In genomic region chr8:119557821-119558602, GRCm38 (mm10) we compare ENCODE assay signal across 8 mouse cellular contexts. TPM values are rescaled to one million over a fixed set of nuclear protein-coding genes. Genes with fewer than 3 reads are reported as not detected.
DNase-seq lines count a peak whose midpoint lies in the region; ATAC-seq and TF ChIP-seq lines count a peak whose summit lies in the region.

No protein-coding gene starts in this region.

- peak; percentile 84 for ATAC-seq in embryonic facial prominence, embryonic 11.5 days (replicated peaks; ENCODE audit: insufficient number of reproducible peaks, low FRiP score, low TSS enrichment, low read depth)
- ATAC-seq in hindbrain, embryonic 13.5 days (ENCODE audit: low FRiP score) = peak; percentile 94
- ATAC-seq in liver, embryonic 13.5 days (ENCODE audit: low read depth) = peak; percentile 90
- peak; percentile 93 for ATAC-seq in neural tube, embryonic 13.5 days (ENCODE audit: low read depth)

- no peaks in the 10 kb centered on the region for H3K27me3 ChIP-seq in embryonic facial prominence, embryonic 11.5 days (ENCODE audit: control insufficient read depth, insufficient read depth, low read length)
- no peaks in the 10 kb centered on the region for H3K27me3 ChIP-seq in hindbrain, embryonic 13.5 days
- no peaks in the 10 kb centered on the region for H3K27me3 ChIP-seq in liver, embryonic 13.5 days
- H3K27me3 ChIP-seq in neural tube, embryonic 13.5 days = no peaks in the 10 kb centered on the region

- peak overlapping the region; percentile 99 for H3K9ac ChIP-seq in ES-E14 (ENCODE audit: insufficient read depth, low read depth, low read length, poor library complexity, severe bottlenecking)
- H3K9ac ChIP-seq in embryonic facial prominence, embryonic 11.5 days (replicated peaks; ENCODE audit: low read length) = peak overlapping the region; percentile 88
- peak overlapping the region; percentile 87 for H3K9ac ChIP-seq in hindbrain, embryonic 13.5 days
- peak overlapping the region; percentile 87 for H3K9ac ChIP-seq in liver, embryonic 13.5 days
- H3K9ac ChIP-seq in neural tube, embryonic 13.5 days = peak overlapping the region; percentile 91

- peak; percentile 21 for DNase-seq in heart, adult 8-10 months (ENCODE audit: low spot score)
- DNase-seq in heart, postnatal 25 days (ENCODE audit: low spot score) = no peak
- no peak for DNase-seq in ES-E14 (ENCODE audit: low read depth, low spot score)
- DNase-seq in embryonic facial prominence, embryonic 11.5 days (ENCODE audit: low spot score) = peak; percentile 82
- no peak for DNase-seq in liver, embryonic 13.5 days
- no peak for DNase-seq in ovary, adult 18-20 months (ENCODE audit: low spot score)

- no peaks in the 10 kb centered on the region for H3K9me3 ChIP-seq in ES-E14 (ENCODE audit: control insufficient read depth, insufficient read depth, low read depth, low read length)
- no peaks in the 10 kb centered on the region for H3K9me3 ChIP-seq in embryonic facial prominence, embryonic 11.5 days (replicated peaks; ENCODE audit: control insufficient read depth, low read length)
- no peaks in the 10 kb centered on the region for H3K9me3 ChIP-seq in hindbrain, embryonic 13.5 days
- no peaks in the 10 kb centered on the region for H3K9me3 ChIP-seq in liver, embryonic 13.5 days (replicated peaks)
- no peaks in the 10 kb centered on the region for H3K9me3 ChIP-seq in neural tube, embryonic 13.5 days

- in situ Hi-C loops in ES-E14 (cut with MboI; ENCODE audit: low sequenced_read_pairs in 2 of 2, unreplicated experiment in 2 of 2) = no loop called here

- H3K36me3 ChIP-seq in ES-E14 (ENCODE audit: control insufficient read depth, insufficient read depth, low read length, poor library complexity, severe bottlenecking) = peaks cover 8% of the 10 kb centered on the region; the same call in 1 of the 2 replicates
- no peaks in the 10 kb centered on the region for H3K36me3 ChIP-seq in embryonic facial prominence, embryonic 11.5 days (replicated peaks; ENCODE audit: control insufficient read depth, insufficient read depth, low read depth, low read length)
- H3K36me3 ChIP-seq in hindbrain, embryonic 13.5 days = peaks cover 24% of the 10 kb centered on the region
- peaks cover 21% of the 10 kb centered on the region for H3K36me3 ChIP-seq in liver, embryonic 13.5 days
- peaks cover 15% of the 10 kb centered on the region for H3K36me3 ChIP-seq in neural tube, embryonic 13.5 days

- peaks cover 0 to 9% of the 10 kb centered on the region in 2 experiments; a peak in 2 of 4 replicates for H3K4me1 ChIP-seq in ES-E14 (ENCODE audit: control insufficient read depth in 2 of 2, insufficient read depth in 2 of 2, low read length in 2 of 2, poor library complexity in 1 of 2)
- H3K4me1 ChIP-seq in embryonic facial prominence, embryonic 11.5 days (ENCODE audit: control insufficient read depth, insufficient read depth, low read length) = no peaks in the 10 kb centered on the region
- peaks cover 37% of the 10 kb centered on the region for H3K4me1 ChIP-seq in hindbrain, embryonic 13.5 days (replicated peaks)
- H3K4me1 ChIP-seq in liver, embryonic 13.5 days (replicated peaks) = peaks cover 58% of the 10 kb centered on the region
- peaks cover 36% of the 10 kb centered on the region for H3K4me1 ChIP-seq in neural tube, embryonic 13.5 days (replicated peaks)

- peak overlapping the region; percentile 87 to 95 for H3K4me3 ChIP-seq in ES-E14 (ENCODE audit: insufficient read depth in 1 of 2, low read depth in 1 of 2, low read length in 2 of 2, poor library complexity in 1 of 2, severe bottlenecking in 1 of 2)
- H3K4me3 ChIP-seq in embryonic facial prominence, embryonic 11.5 days (ENCODE audit: low read depth, low read length) = peak overlapping the region; percentile 80
- peak overlapping the region; percentile 73 for H3K4me3 ChIP-seq in hindbrain, embryonic 13.5 days
- H3K4me3 ChIP-seq in liver, embryonic 13.5 days (replicated peaks) = peak overlapping the region; percentile 82
- H3K4me3 ChIP-seq in neural tube, embryonic 13.5 days = peak overlapping the region; percentile 62

- intact Hi-C loops in heart, postnatal 25 days (cut with DNase I) = no loop called here

- WGBS in embryonic facial prominence, embryonic 11.5 days = under 1% methylated on average over 55 of the region's 55 CpGs
- WGBS in hindbrain, embryonic 13.5 days = 2% methylated on average over 55 of the region's 55 CpGs
- under 1% methylated on average over 55 of the region's 55 CpGs for WGBS in liver, embryonic 13.5 days (ENCODE audit: insufficient replicate concordance)
- WGBS in neural tube, embryonic 13.5 days = under 1% methylated on average over 55 of the region's 55 CpGs

- H3K4me2 ChIP-seq in embryonic facial prominence, embryonic 11.5 days (ENCODE audit: low read depth, low read length) = peak overlapping the region; percentile 40
- H3K4me2 ChIP-seq in hindbrain, embryonic 13.5 days = peak overlapping the region; percentile 89
- peak overlapping the region; percentile 92 for H3K4me2 ChIP-seq in liver, embryonic 13.5 days
- H3K4me2 ChIP-seq in neural tube, embryonic 13.5 days = peak overlapping the region; percentile 92

- H3K27ac ChIP-seq in ES-E14 (ENCODE audit: insufficient read depth, low read depth, low read length, poor library complexity, severe bottlenecking) = peak overlapping the region; percentile 80
- peak overlapping the region; percentile 60; the same call in 1 of the 2 replicates for H3K27ac ChIP-seq in embryonic facial prominence, embryonic 11.5 days (replicated peaks; ENCODE audit: low read depth, low read length)
- H3K27ac ChIP-seq in hindbrain, embryonic 13.5 days = peak overlapping the region; percentile 96
- peak overlapping the region; percentile 84 for H3K27ac ChIP-seq in liver, embryonic 13.5 days
- H3K27ac ChIP-seq in neural tube, embryonic 13.5 days (replicated peaks) = peak overlapping the region; percentile 91

TF ChIP-seq in ES-E14, 5 proteins besides CTCF, POLR2A, EP300 and RAD21:
- TF ChIP-seq ZNF384 (IDR thresholded peaks at IDR 0.05; ENCODE audit: low read depth, low read length) (no peak), HCFC1 (IDR thresholded peaks at IDR 0.05; ENCODE audit: borderline replicate concordance, insufficient read depth, low read length) (no peak), ZC3H11A (IDR thresholded peaks at IDR 0.05; ENCODE audit: borderline replicate concordance, low read depth, low read length) (no peak), MAFK (IDR thresholded peaks at IDR 0.05; ENCODE audit: insufficient read depth, low read depth, low read length) (no peak), CHD2 (IDR thresholded peaks at IDR 0.05; ENCODE audit: low read depth, low read length) (no peak)

RNA-seq across cellular contexts. Expression of gene Mbtps1, which starts 0.5 kb away (rescaled TPM):
- 10 to 100 TPM; 31.1 to 34.9 (median 33.1) TPM for total RNA-seq in heart, adult 8-10 months (2022)
- 10 to 100 TPM; 39.8 to 40.3 TPM for total RNA-seq in heart, postnatal 25 days (2021)
- 167 and 198 TPM in 2 replicates for total RNA-seq in ES-E14 (2012; rRNA removed)
- polyA plus RNA-seq in embryonic facial prominence, embryonic 11.5 days (2014; fragmentation: Nextera tagmentation; extraction: Ambion mirVana) = 103 and 106 TPM in 2 replicates
- polyA plus RNA-seq in hindbrain, embryonic 13.5 days (2015; fragmentation: Nextera tagmentation; extraction: Ambion mirVana) = 61.3 and 63.2 TPM in 2 replicates
- 27.7 and 32.1 TPM in 2 replicates for polyA plus RNA-seq in liver, embryonic 13.5 days (2015; fragmentation: Nextera tagmentation; extraction: Ambion mirVana)
- 61.0 and 64.3 TPM in 2 replicates for polyA plus RNA-seq in neural tube, embryonic 13.5 days (2015; fragmentation: Nextera tagmentation; extraction: Ambion mirVana)

RNA-seq across cellular contexts. Expression of gene Hsdl1, which starts 17.0 kb away (rescaled TPM):
- 10 to 100 TPM; 18.4 to 22.3 (median 19.8) TPM for total RNA-seq in heart, adult 8-10 months (2022)
- total RNA-seq in heart, postnatal 25 days (2021) = 10 to 100 TPM; 18.7 to 20.1 TPM
- total RNA-seq in ES-E14 (2012; rRNA removed) = 19.5 and 19.7 TPM in 2 replicates
- 39.6 and 45.2 TPM in 2 replicates for polyA plus RNA-seq in embryonic facial prominence, embryonic 11.5 days (2014; fragmentation: Nextera tagmentation; extraction: Ambion mirVana)
- 138 and 150 TPM in 2 replicates for polyA plus RNA-seq in hindbrain, embryonic 13.5 days (2015; fragmentation: Nextera tagmentation; extraction: Ambion mirVana)
- polyA plus RNA-seq in liver, embryonic 13.5 days (2015; fragmentation: Nextera tagmentation; extraction: Ambion mirVana) = 18.5 and 19.8 TPM in 2 replicates
- 121 and 131 TPM in 2 replicates for polyA plus RNA-seq in neural tube, embryonic 13.5 days (2015; fragmentation: Nextera tagmentation; extraction: Ambion mirVana)

RNA-seq across cellular contexts. Expression of gene Dnaaf1, which starts 17.0 kb away (rescaled TPM):
- total RNA-seq in heart, adult 8-10 months (2022) = not detected
- not detected for total RNA-seq in heart, postnatal 25 days (2021)
- 0.79 and 1.0 TPM in 2 replicates for total RNA-seq in ES-E14 (2012; rRNA removed)
- 0.13 TPM in 1 of 2 replicates, not detected in the other for polyA plus RNA-seq in embryonic facial prominence, embryonic 11.5 days (2014; fragmentation: Nextera tagmentation; extraction: Ambion mirVana)
- 0.29 and 0.31 TPM in 2 replicates for polyA plus RNA-seq in hindbrain, embryonic 13.5 days (2015; fragmentation: Nextera tagmentation; extraction: Ambion mirVana)
- polyA plus RNA-seq in liver, embryonic 13.5 days (2015; fragmentation: Nextera tagmentation; extraction: Ambion mirVana) = 0.05 and 0.07 TPM in 2 replicates
- 0.18 and 0.25 TPM in 2 replicates for polyA plus RNA-seq in neural tube, embryonic 13.5 days (2015; fragmentation: Nextera tagmentation; extraction: Ambion mirVana)

RNA-seq across cellular contexts. Expression of gene Taf1c, which starts 47.0 kb away (rescaled TPM):
- total RNA-seq in heart, adult 8-10 months (2022) = 1 to 10 TPM; 3.4 to 4.4 (median 4.0) TPM
- 1 to 10 TPM; 2.9 to 4.2 TPM for total RNA-seq in heart, postnatal 25 days (2021)
- 24.8 and 28.3 TPM in 2 replicates for total RNA-seq in ES-E14 (2012; rRNA removed)
- 10.3 and 11.0 TPM in 2 replicates for polyA plus RNA-seq in embryonic facial prominence, embryonic 11.5 days (2014; fragmentation: Nextera tagmentation; extraction: Ambion mirVana)
- polyA plus RNA-seq in hindbrain, embryonic 13.5 days (2015; fragmentation: Nextera tagmentation; extraction: Ambion mirVana) = 12.6 and 14.5 TPM in 2 replicates
- 6.6 and 6.8 TPM in 2 replicates for polyA plus RNA-seq in liver, embryonic 13.5 days (2015; fragmentation: Nextera tagmentation; extraction: Ambion mirVana)
- polyA plus RNA-seq in neural tube, embryonic 13.5 days (2015; fragmentation: Nextera tagmentation; extraction: Ambion mirVana) = 13.5 and 14.7 TPM in 2 replicates

RNA-seq across cellular contexts. Expression of gene Adad2, which starts 54.5 kb away (rescaled TPM):
- not detected for total RNA-seq in heart, adult 8-10 months (2022)
- total RNA-seq in heart, postnatal 25 days (2021) = not detected
- total RNA-seq in ES-E14 (2012; rRNA removed) = 6.8 and 8.0 TPM in 2 replicates
- 0.17 TPM in 1 of 2 replicates, not detected in the other for polyA plus RNA-seq in embryonic facial prominence, embryonic 11.5 days (2014; fragmentation: Nextera tagmentation; extraction: Ambion mirVana)
- polyA plus RNA-seq in hindbrain, embryonic 13.5 days (2015; fragmentation: Nextera tagmentation; extraction: Ambion mirVana) = not detected in 2 replicates
- not detected in 2 replicates for polyA plus RNA-seq in liver, embryonic 13.5 days (2015; fragmentation: Nextera tagmentation; extraction: Ambion mirVana)
- not detected in 2 replicates for polyA plus RNA-seq in neural tube, embryonic 13.5 days (2015; fragmentation: Nextera tagmentation; extraction: Ambion mirVana)

Comparison
In these comparisons a context has a peak if more than half of its experiments do, and no peak if none do; other contexts are left out.
1. DNase-seq: peak in heart, adult 8-10 months (single experiment) and embryonic facial prominence, embryonic 11.5 days (single experiment); none in heart, postnatal 25 days (single experiment), ES-E14 (single experiment), liver, embryonic 13.5 days (single experiment) and ovary, adult 18-20 months (single experiment).
2. H3K4me2 ChIP-seq: peak in every context shown above with its lines; median percentile 92 in liver, embryonic 13.5 days; 92 in neural tube, embryonic 13.5 days; 89 in hindbrain, embryonic 13.5 days; 40 in embryonic facial prominence, embryonic 11.5 days.
3. Peak in every context shown above with its lines, with median percentiles within 50 percentile points of each other: H3K27ac ChIP-seq, H3K4me3 ChIP-seq, H3K9ac ChIP-seq and ATAC-seq.